Mouse (Mus musculus) heart, adult 2 months (tissue): Measurements from ENCODE around the gene Asic3.

ENCODE experiments used
- CTCF ChIP-seq: fragments of 200-600 bp; IDR thresholded peaks from 2 replicates; pipeline ENCODE4 v1.8.1; 2022; ENCODE audit warnings: antibody characterized with exemption, mild to moderate bottlenecking, moderate library complexity
- EP300 ChIP-seq: fragments of 200-500 bp; IDR thresholded peaks from 2 replicates; pipeline ENCODE4 v1.6.1; 2011; ENCODE audit warnings: low read depth, low read length, control low read depth; ENCODE audit not compliant: insufficient read depth
- POLR2A ChIP-seq: fragments of 200-500 bp; IDR thresholded peaks from 2 replicates; pipeline ENCODE4 v1.6.1; 2011; ENCODE audit warnings: mild to moderate bottlenecking, low read depth, low read length, control low read depth; ENCODE audit not compliant: insufficient read depth

GRCm38 (mm10) chr5:24381988-24382387 is 31.2 kb upstream of the Asic3 start:
- TF ChIP-seq POLR2A (no peak), EP300 (no peak), CTCF (no peak)
